In the genomic region with DNA sequence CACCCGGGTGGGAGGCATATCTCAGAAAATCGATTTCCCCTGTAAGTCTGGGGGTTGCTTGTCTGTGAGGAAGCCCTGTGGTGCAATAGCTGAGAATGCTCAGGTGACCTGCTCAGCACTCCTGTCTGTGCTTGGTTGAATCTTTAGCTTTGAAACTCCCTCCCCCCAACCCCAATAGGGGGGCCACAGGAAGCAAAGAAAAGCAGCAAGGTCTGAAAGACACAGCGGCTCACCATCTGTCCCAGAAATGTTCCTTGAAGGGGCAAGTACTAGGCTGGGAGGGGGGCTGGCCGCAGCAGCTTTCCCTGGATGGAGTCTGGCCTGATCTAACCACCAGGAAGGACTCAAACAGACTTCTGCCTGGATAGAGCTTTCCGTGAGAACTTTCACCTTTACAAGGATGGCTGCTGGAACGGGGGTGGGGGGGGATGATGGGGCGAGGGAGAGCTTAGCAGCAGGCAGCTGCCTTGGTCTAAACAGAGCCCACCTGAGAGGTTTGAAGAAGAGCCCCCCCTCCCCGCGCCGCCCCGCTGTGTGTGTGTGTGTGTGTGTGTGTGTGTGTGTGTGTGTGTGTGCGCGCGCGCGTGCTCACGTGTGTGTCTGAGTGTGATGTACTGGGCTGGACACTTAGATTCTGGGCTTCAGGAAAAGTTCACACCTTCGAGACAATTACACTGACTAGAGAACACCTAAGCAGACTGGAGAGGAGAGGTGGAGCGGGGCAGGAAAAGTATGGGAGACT, we compare ENCODE assay signal across 8 mouse cellular contexts. TPM values are rescaled to one million over a fixed set of nuclear protein-coding genes. Genes with fewer than 3 reads are reported as not detected.
DNase-seq lines count a peak whose midpoint lies in the region; ATAC-seq lines count a peak whose summit lies in the region.

No protein-coding gene starts in this region.

- DNase-seq in heart, embryonic 10.5 days (ENCODE audit: low spot score): no peak
- DNase-seq in heart, postnatal 4 days: no peak
- DNase-seq in R1 (ENCODE audit: low read depth, low spot score): peak; percentile 8
- DNase-seq in forebrain, embryonic 14.5 days (ENCODE audit: low spot score): no peak
- no peak for DNase-seq in adrenal gland, adult 18-20 months (ENCODE audit: low spot score in 2 of 2)
- no peak for DNase-seq in layer of hippocampus, postnatal 10 days (ENCODE audit: low spot score in 2 of 2)

- H3K4me3 ChIP-seq in heart, embryonic 10.5 days: peak overlapping the region; percentile 77
- peak overlapping the region; percentile 83 for H3K4me3 ChIP-seq in forebrain, embryonic 14.5 days (ENCODE audit: low read depth, low read length)
- peak overlapping the region; percentile 54; the same call in 1 of the 2 replicates for H3K4me3 ChIP-seq in liver, embryonic 16.5 days (ENCODE audit: low read depth, low read length)

- WGBS in heart, embryonic 10.5 days: 12% methylated on average over 18 of the region's 19 CpGs
- WGBS in forebrain, embryonic 14.5 days: 13% methylated on average over 17 of the region's 19 CpGs
- WGBS in liver, embryonic 16.5 days (ENCODE audit: insufficient replicate concordance): 9% methylated on average over 14 of the region's 19 CpGs

- H3K4me2 ChIP-seq in forebrain, embryonic 14.5 days (ENCODE audit: low read length): peak overlapping the region; percentile 90
- peak overlapping the region; percentile 64 for H3K4me2 ChIP-seq in liver, embryonic 16.5 days (ENCODE audit: low read depth, low read length)

- peaks cover 24% of the 10 kb centered on the region for H3K4me1 ChIP-seq in heart, embryonic 10.5 days
- H3K4me1 ChIP-seq in forebrain, embryonic 14.5 days (ENCODE audit: control insufficient read depth, insufficient read depth, low read length): peaks cover 11% of the 10 kb centered on the region
- H3K4me1 ChIP-seq in liver, embryonic 16.5 days (ENCODE audit: control insufficient read depth, low read depth, low read length): no peaks in the 10 kb centered on the region

- H3K27ac ChIP-seq in heart, embryonic 10.5 days: no peak overlapping the region
- H3K27ac ChIP-seq in forebrain, embryonic 14.5 days (ENCODE audit: low read depth, low read length): no peak overlapping the region
- no peak overlapping the region for H3K27ac ChIP-seq in liver, embryonic 16.5 days (ENCODE audit: low read length)

- H3K9ac ChIP-seq in forebrain, embryonic 14.5 days (ENCODE audit: low read length): peak overlapping the region; percentile 88
- no peak overlapping the region for H3K9ac ChIP-seq in liver, embryonic 16.5 days (ENCODE audit: low read depth, low read length)

- H3K9me3 ChIP-seq in heart, embryonic 10.5 days: no peaks in the 10 kb centered on the region
- no peaks in the 10 kb centered on the region for H3K9me3 ChIP-seq in forebrain, embryonic 14.5 days (replicated peaks; ENCODE audit: control insufficient read depth, low read length)
- no peaks in the 10 kb centered on the region for H3K9me3 ChIP-seq in liver, embryonic 16.5 days (replicated peaks; ENCODE audit: control insufficient read depth, low read length)

- no peaks in the 10 kb centered on the region for H3K36me3 ChIP-seq in heart, embryonic 10.5 days
- 0 out of 2 replicates have a peak, but pooled peaks cover 10% of the 10 kb centered on the region for H3K36me3 ChIP-seq in forebrain, embryonic 14.5 days (ENCODE audit: control insufficient read depth, insufficient read depth, low read length)
- H3K36me3 ChIP-seq in liver, embryonic 16.5 days (ENCODE audit: control insufficient read depth, insufficient read depth): no peaks in the 10 kb centered on the region

- no peak for ATAC-seq in forebrain, embryonic 14.5 days
- ATAC-seq in liver, embryonic 16.5 days (ENCODE audit: low read depth): no peak
- ATAC-seq in monocyte, adult 5-6 weeks (replicated peaks; ENCODE audit: insufficient number of reproducible peaks, low FRiP score, low TSS enrichment, poor library complexity, severe bottlenecking): no peak

- peaks cover 71% of the 10 kb centered on the region for H3K27me3 ChIP-seq in heart, embryonic 10.5 days (ENCODE audit: insufficient read depth, poor library complexity, severe bottlenecking)
- H3K27me3 ChIP-seq in forebrain, embryonic 14.5 days (replicated peaks; ENCODE audit: control insufficient read depth, insufficient read depth, low read length): peaks cover 3% of the 10 kb centered on the region; the same call in 1 of the 2 replicates
- H3K27me3 ChIP-seq in liver, embryonic 16.5 days (ENCODE audit: control insufficient read depth, insufficient read depth, low read depth, low read length): peaks cover 46% of the 10 kb centered on the region

RNA-seq across cellular contexts. Expression of a gene that starts 2.1 kb away (rescaled TPM):
- 0.80 and 0.98 TPM in 2 replicates for polyA plus RNA-seq in heart, embryonic 10.5 days (2016; fragmentation: Nextera tagmentation; extraction: Ambion mirVana)
- 1 to 10 TPM; 1.3 to 1.4 TPM for total RNA-seq in heart, postnatal 4 days (2021)
- 31.7 and 35.4 TPM in 2 replicates for polyA plus RNA-seq in forebrain, embryonic 14.5 days (2014; fragmentation: Nextera tagmentation; extraction: Ambion mirVana)
- 0.02 and 0.16 TPM in 2 replicates for polyA plus RNA-seq in liver, embryonic 16.5 days (2015; fragmentation: Nextera tagmentation; extraction: Ambion mirVana)
- total RNA-seq in adrenal gland, adult 18-20 months (2021): 1 to 10 TPM; 2.8 to 3.7 TPM
- not detected in 3 replicates for total RNA-seq in monocyte, adult 5-6 weeks (2017)
- 100 to 1,000 TPM; 201 to 208 TPM for total RNA-seq in layer of hippocampus, postnatal 10 days (2021)

Comparison
In these comparisons a context has a peak if more than half of its experiments do, and no peak if none do; other contexts are left out.
1. RNA of a gene that starts 2.1 kb away (total RNA-seq): 201 to 208 TPM in layer of hippocampus, postnatal 10 days; 2.8 to 3.7 TPM in adrenal gland, adult 18-20 months, 1.3 to 1.4 TPM in heart, postnatal 4 days and not detected in monocyte, adult 5-6 weeks; every median in the first group is over 10 times any median in the second.
2. Peak in every context shown above with its lines, with median percentiles within 50 percentile points of each other: H3K4me3 ChIP-seq.